Mouse (Mus musculus) stomach, postnatal 0 days (tissue): ENCODE measurements around the gene Kank1. TPM values are rescaled to one million over a fixed set of nuclear protein-coding genes. Genes with fewer than 3 reads are reported as not detected.

Experiments
- ATAC-seq: fragments of 200-750 bp; cut with Nextera tagmentation; 2 replicates; pipeline ENCODE4 v1.8.0; 2017; ENCODE audit not compliant: low FRiP score, low TSS enrichment
- DNase-seq: peaks from one replicate; pipeline ENCODE4 v3.0.0-alpha.2; 2016; ENCODE audit warnings: low spot score
- H3K27ac ChIP-seq: fragments of 300-500 bp; sonication (generic); replicated peaks from 2 replicates; pipeline ENCODE4 v1.5.1; 2014; ENCODE audit warnings: mild to moderate bottlenecking, control low read depth
- H3K27me3 ChIP-seq: fragments of 300-500 bp; sonication (generic); 2 replicates; pipeline ENCODE4 v1.6.1; 2014; ENCODE audit warnings: low read length; ENCODE audit not compliant: control insufficient read depth, insufficient read depth
- H3K36me3 ChIP-seq: fragments of 300-500 bp; sonication (generic); 2 replicates; pipeline ENCODE4 v1.6.1; 2014; ENCODE audit warnings: low read length, mixed read lengths; ENCODE audit not compliant: control insufficient read depth, insufficient read depth
- H3K4me1 ChIP-seq: fragments of 300-500 bp; sonication (generic); replicated peaks from 2 replicates; pipeline ENCODE4 v1.6.1; 2014; ENCODE audit warnings: antibody characterized with exemption; ENCODE audit not compliant: control insufficient read depth, insufficient read depth
- H3K4me2 ChIP-seq: fragments of 300-500 bp; sonication (generic); replicated peaks from 2 replicates; pipeline ENCODE4 v1.6.1; 2014; ENCODE audit warnings: low read depth, mild to moderate bottlenecking, control low read depth, moderate library complexity
- H3K4me3 ChIP-seq: fragments of 300-500 bp; sonication (generic); 2 replicates; pipeline ENCODE4 v1.5.1; 2014; ENCODE audit warnings: low read depth, low read length, control low read depth
- H3K9ac ChIP-seq: fragments of 300-500 bp; sonication (generic); 2 replicates; pipeline ENCODE4 v1.6.1; 2014; ENCODE audit warnings: mild to moderate bottlenecking, low read length, control low read depth, mixed read lengths
- H3K9me3 ChIP-seq: fragments of 300-500 bp; sonication (generic); 2 replicates; pipeline ENCODE4 v1.6.1; 2016; ENCODE audit warnings: low read length; ENCODE audit not compliant: control insufficient read depth
- CTCF ChIP-seq: IDR thresholded peaks from 2 replicates; pipeline ENCODE4 v1.5.1; 2016; ENCODE audit warnings: antibody characterized with exemption, low read depth, mild to moderate bottlenecking, moderate library complexity
- EP300 ChIP-seq: optimal IDR thresholded peaks from 2 replicates; pipeline ENCODE3; 2016; ENCODE audit warnings: antibody characterized with exemption
- WGBS: fragments of 180-500 bp; shearing (Covaris S2); extraction: QIAGEN DNeasy Blood & Tissue Kit; methylation state at CpG from one replicate; pipeline ENCODE4 v1.1.7; 2014; 5-methylcytosine and 5-hydroxymethylcytosine counted together
- polyA plus RNA-seq: library from polyadenylated mRNA; unstranded; fragments of >200 nt; fragmentation: Nextera tagmentation; extraction: Ambion mirVana; gene quantifications from 2 replicates; pipeline ENCODE4 v1.2.1, GENCODE M21; 2015

Gene Kank1
- polyA plus RNA-seq, 1 experiment from 2014 or later, result 24.5 TPM

- Histone ChIP-seq H3K36me3 (no peaks in the 10 kb centered on the region), H3K9ac (no peak overlapping the region), H3K4me2 (peak overlapping the region; percentile 35), H3K9me3 (no peaks in the 10 kb centered on the region), H3K4me3 (peak overlapping the region; percentile 16; the same call in 1 of the 2 replicates), H3K27ac (peak overlapping the region; percentile 85), H3K4me1 (0 out of 2 replicates have a peak, but pooled peaks cover 5% of the 10 kb centered on the region), H3K27me3 (no peaks in the 10 kb centered on the region)
- TF ChIP-seq EP300 (no peak), CTCF (no peak)
- ATAC-seq (peak; percentile 36; the same call in 1 of the 2 replicates), DNase-seq (peak; percentile 41)
- 3% methylated on average over 9 of the region's 9 CpGs for WGBS
Measured at GRCm38 (mm10) chr19:25399511-25400211, 162.9 kb downstream of the Kank1 start.

GRCm38 (mm10) chr19:25400212-25400913 is 163.6 kb downstream of the Kank1 start:
- H3K27me3 ChIP-seq, result no peaks in the 10 kb centered on the region
- peak; percentile 58 for DNase-seq
- peak overlapping the region; percentile 35 for H3K4me2 ChIP-seq
- ATAC-seq, result peak; percentile 90
- H3K27ac ChIP-seq, result peak overlapping the region; percentile 85
- H3K9me3 ChIP-seq, result no peaks in the 10 kb centered on the region
- 16% methylated on average over 13 of the region's 13 CpGs for WGBS
- peak overlapping the region; percentile 16; the same call in 1 of the 2 replicates for H3K4me3 ChIP-seq
- TF ChIP-seq EP300, result no peak
- TF ChIP-seq CTCF, result no peak
- peak overlapping the region; percentile 38; the same call in 1 of the 2 replicates for H3K9ac ChIP-seq
- no peaks in the 10 kb centered on the region for H3K36me3 ChIP-seq
- H3K4me1 ChIP-seq, result 0 out of 2 replicates have a peak, but pooled peaks cover 3% of the 10 kb centered on the region

- DNase-seq, result no peak
- Histone ChIP-seq H3K4me3 (no peak overlapping the region), H3K36me3 (no peaks in the 10 kb centered on the region), H3K27me3 (no peaks in the 10 kb centered on the region), H3K4me1 (peaks cover 6% of the 10 kb centered on the region; the same call in 1 of the 2 replicates), H3K9me3 (no peaks in the 10 kb centered on the region), H3K9ac (no peak overlapping the region), H3K4me2 (no peak overlapping the region), H3K27ac (peak overlapping the region; percentile 85)
- WGBS, result 71% methylated on average over 8 of the region's 8 CpGs
- no peak for TF ChIP-seq EP300
- no peak for TF ChIP-seq CTCF
- no peak for ATAC-seq
Measured at GRCm38 (mm10) chr19:25401521-25401920, 164.7 kb downstream of the Kank1 start.

- 76% methylated on average over 4 of the region's 4 CpGs for whole genome bisulfite sequencing
- DNase-seq (no peak), ATAC-seq (no peak)
- Histone ChIP-seq H3K27me3 (no peaks in the 10 kb centered on the region), H3K9me3 (no peaks in the 10 kb centered on the region), H3K4me1 (peaks cover 7% of the 10 kb centered on the region; the same call in 1 of the 2 replicates), H3K27ac (no peak overlapping the region), H3K9ac (no peak overlapping the region), H3K4me3 (no peak overlapping the region), H3K4me2 (no peak overlapping the region), H3K36me3 (no peaks in the 10 kb centered on the region)
- no peak for TF ChIP-seq CTCF
- no peak for TF ChIP-seq EP300
Measured at GRCm38 (mm10) chr19:25404163-25404562, 167.4 kb downstream of the Kank1 start.

- peaks cover 15% of the 10 kb centered on the region for H3K36me3 ChIP-seq
- H3K27me3 ChIP-seq, result no peaks in the 10 kb centered on the region
- H3K27ac ChIP-seq, result peak overlapping the region; percentile 87
- H3K4me3 ChIP-seq, result peak overlapping the region; percentile 49; the same call in 1 of the 2 replicates
- peak overlapping the region; percentile 70 for H3K4me2 ChIP-seq
- peaks cover 7% of the 10 kb centered on the region; the same call in 1 of the 2 replicates for H3K4me1 ChIP-seq
- TF ChIP-seq CTCF (no peak), EP300 (no peak)
- WGBS, result 38% methylated on average over 6 of the region's 6 CpGs
- peak overlapping the region; percentile 61 for H3K9ac ChIP-seq
- no peaks in the 10 kb centered on the region for H3K9me3 ChIP-seq
- ATAC-seq, result no peak
- no peak for DNase-seq
Measured at GRCm38 (mm10) chr19:25405987-25406386, 169.2 kb downstream of the Kank1 start.
